ENCODE assay signal across 19 mouse cellular contexts in genomic region chr2:163874877-163875276, GRCm38 (mm10). TPM values are rescaled to one million over a fixed set of nuclear protein-coding genes. Genes with fewer than 3 reads are reported as not detected.
DNase-seq lines count a peak whose midpoint lies in the region; ATAC-seq lines count a peak whose summit lies in the region.
"Had no signal": no experiment of that assay in that cellular context is flagged by ENCODE, and none has a peak within 500 bp of the region (broad histone marks: within the 10 kb centered on the region; RNA-seq: fewer than 3 reads in every experiment).

No protein-coding gene starts in this region.

- no peaks in the 10 kb centered on the region for H3K9me3 ChIP-seq in hindbrain, embryonic 10.5 days
- no peaks in the 10 kb centered on the region for H3K9me3 ChIP-seq in midbrain, embryonic 10.5 days (replicated peaks)
- no peaks in the 10 kb centered on the region for H3K9me3 ChIP-seq in neural tube, embryonic 13.5 days
- H3K9me3 ChIP-seq: forebrain, embryonic 10.5 days; G1E; heart, embryonic 13.5 days; kidney, embryonic 15.5 days; limb, embryonic 13.5 days; liver, embryonic 15.5 days had no signal

- DNase-seq in embryo, embryonic 10.5 days (ENCODE audit: low spot score), result peak; percentile 14
- DNase-seq in hindbrain, embryonic 10.5 days (ENCODE audit: low spot score), result peak; percentile 38
- peak; percentile 46 for DNase-seq in midbrain, embryonic 10.5 days (ENCODE audit: low spot score)
- no peak for DNase-seq in thymus, adult 18-20 months
- no peak for DNase-seq in spleen, adult 18-20 months
- no peak for DNase-seq in kidney, postnatal 10 days
- DNase-seq: cerebellum, adult 11-12 months; heart, postnatal 36 days; layer of hippocampus, postnatal 36 days; thymus, postnatal 25 days had no signal

- no peaks in the 10 kb centered on the region for H3K27me3 ChIP-seq in hindbrain, embryonic 10.5 days (ENCODE audit: insufficient read depth, poor library complexity, severe bottlenecking)
- H3K27me3 ChIP-seq in midbrain, embryonic 10.5 days (ENCODE audit: low read depth, poor library complexity, severe bottlenecking), result peaks cover 12% of the 10 kb centered on the region
- H3K27me3 ChIP-seq in neural tube, embryonic 13.5 days, result no peaks in the 10 kb centered on the region
- H3K27me3 ChIP-seq: liver, embryonic 15.5 days had no signal

- H3K9ac ChIP-seq in neural tube, embryonic 13.5 days, result no peak overlapping the region
- H3K9ac ChIP-seq: heart, embryonic 13.5 days; kidney, embryonic 15.5 days; limb, embryonic 13.5 days; liver, embryonic 15.5 days had no signal

- WGBS in hindbrain, embryonic 10.5 days, result 44% methylated on average over 5 of the region's 5 CpGs
- WGBS in midbrain, embryonic 10.5 days, result 36% methylated on average over 5 of the region's 5 CpGs
- 18% methylated on average over 5 of the region's 5 CpGs for WGBS in neural tube, embryonic 13.5 days

- H3K4me1 ChIP-seq in hindbrain, embryonic 10.5 days (replicated peaks), result peaks cover 31% of the 10 kb centered on the region
- peaks cover 38% of the 10 kb centered on the region for H3K4me1 ChIP-seq in midbrain, embryonic 10.5 days
- H3K4me1 ChIP-seq in neural tube, embryonic 13.5 days (replicated peaks), result peaks cover 38% of the 10 kb centered on the region
- H3K4me1 ChIP-seq: liver, embryonic 15.5 days had no signal

- no peak overlapping the region for H3K4me2 ChIP-seq in neural tube, embryonic 13.5 days
- H3K4me2 ChIP-seq: heart, embryonic 13.5 days; kidney, embryonic 15.5 days; limb, embryonic 13.5 days; liver, embryonic 15.5 days had no signal

- no peak overlapping the region for H3K4me3 ChIP-seq in hindbrain, embryonic 10.5 days
- no peak overlapping the region for H3K4me3 ChIP-seq in midbrain, embryonic 10.5 days
- no peak overlapping the region for H3K4me3 ChIP-seq in neural tube, embryonic 13.5 days
- H3K4me3 ChIP-seq: forebrain, embryonic 10.5 days; heart, embryonic 13.5 days; kidney, embryonic 15.5 days; limb, embryonic 13.5 days; liver, embryonic 15.5 days had no signal

- 0 out of 2 replicates have a peak, but pooled peaks have one; percentile 41 for ATAC-seq in neural tube, embryonic 13.5 days (ENCODE audit: low read depth)
- ATAC-seq: intestine, embryonic 16.5 days had no signal

- H3K36me3 ChIP-seq in hindbrain, embryonic 10.5 days, result no peaks in the 10 kb centered on the region
- H3K36me3 ChIP-seq in midbrain, embryonic 10.5 days, result no peaks in the 10 kb centered on the region
- no peaks in the 10 kb centered on the region for H3K36me3 ChIP-seq in neural tube, embryonic 13.5 days
- H3K36me3 ChIP-seq: forebrain, embryonic 10.5 days; G1E; heart, embryonic 13.5 days; kidney, embryonic 15.5 days; limb, embryonic 13.5 days; liver, embryonic 15.5 days had no signal

- 0 out of 2 replicates have a peak overlapping the region, but pooled peaks have one; percentile 57 for H3K27ac ChIP-seq in hindbrain, embryonic 10.5 days
- peak overlapping the region; percentile 62 for H3K27ac ChIP-seq in midbrain, embryonic 10.5 days (replicated peaks)
- H3K27ac ChIP-seq in neural tube, embryonic 13.5 days (replicated peaks), result peak overlapping the region; percentile 34; the same call in 1 of the 2 replicates
- H3K27ac ChIP-seq: forebrain, embryonic 10.5 days; heart, embryonic 13.5 days; kidney, embryonic 15.5 days; limb, embryonic 13.5 days; liver, embryonic 15.5 days had no signal

RNA-seq across cellular contexts. Expression of gene Kcnk15, which starts 21.4 kb away (rescaled TPM):
- not detected in 2 replicates for polyA plus RNA-seq in hindbrain, embryonic 10.5 days (2016; fragmentation: Nextera tagmentation; extraction: Ambion mirVana)
- polyA plus RNA-seq in midbrain, embryonic 10.5 days (2016; fragmentation: Nextera tagmentation; extraction: Ambion mirVana), result not detected in 2 replicates
- not detected in 2 replicates for polyA plus RNA-seq in neural tube, embryonic 13.5 days (2015; fragmentation: Nextera tagmentation; extraction: Ambion mirVana)
- polyA plus RNA-seq: embryonic facial prominence, embryonic 14.5 days; forebrain, embryonic 10.5 days; G1E; heart, embryonic 13.5 days; intestine, embryonic 16.5 days; kidney, embryonic 15.5 days; limb, embryonic 13.5 days; liver, embryonic 15.5 days had no signal

RNA-seq across cellular contexts. Expression of gene Rims4, which starts 43.6 kb away (rescaled TPM):
- polyA plus RNA-seq in hindbrain, embryonic 10.5 days (2016; fragmentation: Nextera tagmentation; extraction: Ambion mirVana), result 1.2 and 1.6 TPM in 2 replicates
- 0.98 and 2.1 TPM in 2 replicates for polyA plus RNA-seq in midbrain, embryonic 10.5 days (2016; fragmentation: Nextera tagmentation; extraction: Ambion mirVana)
- polyA plus RNA-seq in neural tube, embryonic 13.5 days (2015; fragmentation: Nextera tagmentation; extraction: Ambion mirVana), result 8.5 and 8.7 TPM in 2 replicates
- polyA plus RNA-seq: G1E had no signal

RNA-seq across cellular contexts. Expression of gene Ccn5, which starts 54.2 kb away (rescaled TPM):
- polyA plus RNA-seq in hindbrain, embryonic 10.5 days (2016; fragmentation: Nextera tagmentation; extraction: Ambion mirVana), result 0.15 and 0.43 TPM in 2 replicates
- polyA plus RNA-seq in midbrain, embryonic 10.5 days (2016; fragmentation: Nextera tagmentation; extraction: Ambion mirVana), result 0.39 and 0.60 TPM in 2 replicates
- polyA plus RNA-seq in neural tube, embryonic 13.5 days (2015; fragmentation: Nextera tagmentation; extraction: Ambion mirVana), result 0.32 TPM in 1 of 2 replicates, not detected in the other
- polyA plus RNA-seq: G1E had no signal

Comparison
In these comparisons a context has a peak if more than half of its experiments do, and no peak if none do; other contexts are left out.
1. DNase-seq: peak in embryo, embryonic 10.5 days (single experiment), hindbrain, embryonic 10.5 days (single experiment) and midbrain, embryonic 10.5 days (single experiment); none in thymus, adult 18-20 months (0 of 2), spleen, adult 18-20 months (0 of 2) and kidney, postnatal 10 days (single experiment).
2. Peak in every context shown above with its lines, with median percentiles within 50 percentile points of each other: H3K27ac ChIP-seq.